Mouse (Mus musculus): ENCODE data around the gene Tns3. TPM values are rescaled to one million over a fixed set of nuclear protein-coding genes. Genes with fewer than 3 reads are reported as not detected.

Gene Tns3
- polyA plus RNA-seq, 1 experiment: 29.2 TPM

DNA sequence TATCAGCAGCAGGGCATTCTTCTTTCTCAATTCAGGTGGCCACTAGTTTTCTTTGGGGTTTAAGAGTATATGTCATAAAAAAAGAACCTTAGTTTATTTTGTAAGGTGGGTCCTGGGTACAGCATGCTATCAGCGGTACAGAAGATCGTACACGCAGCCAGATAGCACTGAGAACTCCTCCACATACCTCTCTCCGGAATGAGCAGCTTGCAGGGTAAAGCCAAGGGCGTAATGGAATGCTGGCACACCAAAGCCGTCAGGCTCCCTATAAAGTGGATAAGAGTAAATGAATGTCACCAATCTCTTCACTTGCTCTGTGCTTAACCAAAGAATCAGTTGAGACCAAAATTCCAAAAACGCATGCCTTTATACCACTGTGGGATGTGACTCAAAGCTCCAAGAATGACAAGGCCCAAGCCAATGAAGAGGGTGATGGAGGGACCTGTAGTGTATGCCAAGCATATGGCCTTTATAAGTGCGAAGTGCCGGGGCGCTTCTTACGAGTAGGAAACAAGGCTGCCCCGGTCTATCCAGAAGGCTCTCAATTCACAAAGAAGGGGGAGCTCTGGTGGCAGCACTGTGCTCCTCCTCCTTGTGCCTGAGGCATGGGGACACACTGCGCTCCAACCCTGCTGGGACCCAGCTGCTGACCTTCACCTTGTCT is 219.4 kb downstream of the Tns3 start:
- Histone ChIP-seq H3K4me1 (ENCODE audit: control insufficient read depth, insufficient read depth, low read length) (no peaks in the 10 kb centered on the region), H3K4me3 (replicated peaks; ENCODE audit: insufficient read depth, low read depth, low read length) (no peak overlapping the region), H3K27ac (ENCODE audit: insufficient read depth, low read length) (peak overlapping the region; percentile 47; the same call in 1 of the 2 replicates), H3K27me3 (ENCODE audit: control insufficient read depth, insufficient read depth, low read length) (no peaks in the 10 kb centered on the region)
- 85% methylated on average over 13 of the region's 13 CpGs for WGBS
- DNase-seq: no peak
- no peak for TF ChIP-seq CTCF (IDR thresholded peaks at IDR 0.05; ENCODE audit: borderline replicate concordance, insufficient read depth, low read depth, low read length)
- TF ChIP-seq POLR2A (IDR thresholded peaks at IDR 0.05; ENCODE audit: borderline replicate concordance, insufficient read depth, low read length): no peak

DNA sequence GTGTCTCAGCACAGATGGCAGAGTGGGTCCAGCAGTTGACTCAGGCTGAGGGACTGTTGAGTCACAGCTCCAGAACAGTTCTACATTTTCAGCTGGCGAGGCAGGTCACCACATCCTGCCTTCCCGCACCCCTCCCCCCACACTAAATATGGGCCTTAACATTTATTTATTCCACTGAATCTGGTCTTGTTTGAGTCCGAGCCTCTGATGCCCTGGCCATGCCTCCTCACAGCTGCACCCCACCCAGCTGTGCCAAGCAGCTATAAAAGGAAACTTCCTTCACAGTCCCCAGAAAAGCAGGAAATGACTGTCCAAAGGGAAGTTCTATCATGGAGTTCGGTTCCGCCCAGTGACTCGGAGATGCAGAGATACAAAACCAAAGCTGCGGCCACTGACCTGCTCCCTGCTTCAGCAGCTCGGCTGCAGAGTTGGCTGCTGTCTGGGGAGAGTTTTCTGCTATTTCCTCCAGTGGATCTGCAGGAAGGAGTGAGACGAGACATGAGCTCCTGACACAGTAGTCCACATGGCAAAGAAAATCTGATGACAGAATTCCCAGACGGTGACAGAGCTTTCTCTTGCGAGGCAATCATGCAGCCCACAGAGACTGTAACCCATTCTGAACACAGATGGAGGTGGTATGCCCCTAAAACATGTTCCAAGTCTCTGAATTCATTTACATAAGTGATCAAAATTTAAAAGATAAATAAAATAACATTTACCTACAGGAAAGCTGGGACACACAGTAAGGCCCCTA is 220.6 kb downstream of the Tns3 start:
- Histone ChIP-seq H3K27ac (ENCODE audit: insufficient read depth, low read length) (no peak overlapping the region), H3K4me1 (ENCODE audit: control insufficient read depth, insufficient read depth, low read length) (no peaks in the 10 kb centered on the region), H3K27me3 (ENCODE audit: control insufficient read depth, insufficient read depth, low read length) (no peaks in the 10 kb centered on the region), H3K4me3 (replicated peaks; ENCODE audit: insufficient read depth, low read depth, low read length) (no peak overlapping the region)
- WGBS: 77% methylated on average over 11 of the region's 11 CpGs
- TF ChIP-seq CTCF (IDR thresholded peaks at IDR 0.05; ENCODE audit: borderline replicate concordance, insufficient read depth, low read depth, low read length): no peak
- TF ChIP-seq POLR2A (IDR thresholded peaks at IDR 0.05; ENCODE audit: borderline replicate concordance, insufficient read depth, low read length): no peak
- DNase-seq: no peak

DNA sequence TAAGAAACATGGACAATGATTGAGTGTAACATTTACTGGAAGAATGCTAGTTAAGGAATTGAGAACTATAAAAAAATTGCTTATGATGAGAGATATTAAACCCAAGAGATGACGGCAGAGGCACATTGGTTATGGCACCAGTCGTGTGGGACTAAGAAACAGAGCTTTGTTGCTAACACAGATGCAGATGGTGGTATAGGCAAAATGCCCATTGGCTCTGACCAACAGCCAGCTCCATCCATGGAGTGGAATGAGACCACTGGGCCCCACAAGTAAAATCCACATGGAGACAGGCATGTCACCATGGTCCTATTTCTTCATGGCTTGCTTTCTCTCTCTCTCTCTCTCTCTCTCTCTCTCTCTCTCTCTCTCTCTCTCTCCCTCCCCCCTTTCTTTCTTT is 223.6 kb downstream of the Tns3 start:
- Histone ChIP-seq H3K4me1 (ENCODE audit: control insufficient read depth, insufficient read depth, low read length) (no peaks in the 10 kb centered on the region), H3K27me3 (ENCODE audit: control insufficient read depth, insufficient read depth, low read length) (no peaks in the 10 kb centered on the region), H3K27ac (ENCODE audit: insufficient read depth, low read length) (no peak overlapping the region), H3K4me3 (replicated peaks; ENCODE audit: insufficient read depth, low read depth, low read length) (no peak overlapping the region)
- WGBS: 27% methylated on average over 2 of the region's 2 CpGs
- TF ChIP-seq CTCF (IDR thresholded peaks at IDR 0.05; ENCODE audit: borderline replicate concordance, insufficient read depth, low read depth, low read length) (no peak), POLR2A (IDR thresholded peaks at IDR 0.05; ENCODE audit: borderline replicate concordance, insufficient read depth, low read length) (no peak)
- DNase-seq: no peak

DNA sequence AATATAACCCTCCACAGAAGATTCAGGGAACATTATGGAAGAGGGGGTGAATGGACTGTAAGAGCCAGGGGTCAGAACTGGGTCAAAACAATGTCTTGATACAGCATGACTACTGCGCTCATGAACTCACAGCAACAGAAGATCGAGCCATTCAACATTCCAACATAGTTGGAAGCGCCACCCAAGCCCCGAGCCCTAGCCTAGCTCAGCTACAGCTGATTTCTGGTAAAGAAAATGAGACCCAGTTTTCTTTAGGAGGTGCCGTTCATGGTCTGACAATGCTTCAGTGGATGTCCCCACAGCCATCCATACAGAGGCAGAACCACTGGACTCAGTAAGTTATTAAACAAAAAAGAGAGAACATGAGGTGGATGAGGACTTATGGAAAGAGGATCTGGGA is 224.1 kb downstream of the Tns3 start:
- DNase-seq: no peak
- WGBS: 94% methylated on average over 5 of the region's 5 CpGs
- H3K27ac ChIP-seq (ENCODE audit: insufficient read depth, low read length): no peak overlapping the region
- H3K4me3 ChIP-seq (replicated peaks; ENCODE audit: insufficient read depth, low read depth, low read length): no peak overlapping the region
- TF ChIP-seq CTCF (IDR thresholded peaks at IDR 0.05; ENCODE audit: borderline replicate concordance, insufficient read depth, low read depth, low read length) (no peak), POLR2A (IDR thresholded peaks at IDR 0.05; ENCODE audit: borderline replicate concordance, insufficient read depth, low read length) (no peak)
- no peaks in the 10 kb centered on the region for H3K27me3 ChIP-seq (ENCODE audit: control insufficient read depth, insufficient read depth, low read length)
- H3K4me1 ChIP-seq (ENCODE audit: control insufficient read depth, insufficient read depth, low read length): no peaks in the 10 kb centered on the region

DNA sequence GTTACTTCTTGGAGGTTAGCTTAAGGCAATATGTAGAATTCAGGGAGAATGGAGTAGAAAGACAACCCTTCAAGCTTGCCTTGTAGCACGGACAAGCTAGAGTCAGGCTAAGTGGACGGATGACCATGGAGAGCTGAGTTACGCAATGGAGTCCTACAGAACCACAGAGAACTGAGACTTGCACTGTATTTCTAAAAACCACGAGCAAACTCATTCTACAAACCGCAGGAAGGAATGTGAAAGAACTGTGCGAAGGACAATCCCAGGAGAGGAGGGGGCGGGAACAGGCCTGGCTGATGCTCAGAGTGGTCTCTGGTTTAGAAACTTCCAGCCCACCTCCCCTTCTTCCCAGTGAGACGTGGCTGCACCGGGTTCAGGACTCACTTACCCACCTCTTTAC is 225.3 kb downstream of the Tns3 start:
- Histone ChIP-seq H3K4me1 (ENCODE audit: control insufficient read depth, insufficient read depth, low read length) (no peaks in the 10 kb centered on the region), H3K27ac (ENCODE audit: insufficient read depth, low read length) (no peak overlapping the region), H3K4me3 (replicated peaks; ENCODE audit: insufficient read depth, low read depth, low read length) (no peak overlapping the region), H3K27me3 (ENCODE audit: control insufficient read depth, insufficient read depth, low read length) (no peaks in the 10 kb centered on the region)
- TF ChIP-seq CTCF (IDR thresholded peaks at IDR 0.05; ENCODE audit: borderline replicate concordance, insufficient read depth, low read depth, low read length) (no peak), POLR2A (IDR thresholded peaks at IDR 0.05; ENCODE audit: borderline replicate concordance, insufficient read depth, low read length) (no peak)
- 87% methylated on average over 9 of the region's 9 CpGs for WGBS
- DNase-seq: no peak

DNA sequence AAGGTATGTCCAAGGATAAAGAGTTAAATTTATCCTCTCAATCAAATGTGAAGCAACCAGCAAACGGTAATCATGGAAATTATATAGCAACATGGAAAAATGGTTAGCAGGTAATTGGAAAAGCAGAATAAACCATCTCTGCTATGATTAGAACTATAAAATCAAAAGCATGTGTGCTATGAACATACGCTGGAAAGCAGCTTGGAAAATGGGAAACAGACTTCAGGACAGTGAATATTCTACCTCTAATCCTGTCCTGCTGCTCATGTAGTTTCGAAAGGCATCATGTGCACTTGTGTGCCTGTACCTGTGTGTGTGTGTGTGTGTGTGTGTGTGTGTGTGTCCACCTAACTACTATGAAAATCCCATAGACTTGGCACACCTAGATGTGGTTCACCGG is 226.1 kb downstream of the Tns3 start:
- 94% methylated on average over 4 of the region's 4 CpGs for whole genome bisulfite sequencing
- Histone ChIP-seq H3K4me1 (ENCODE audit: control insufficient read depth, insufficient read depth, low read length) (no peaks in the 10 kb centered on the region), H3K27ac (ENCODE audit: insufficient read depth, low read length) (no peak overlapping the region), H3K27me3 (ENCODE audit: control insufficient read depth, insufficient read depth, low read length) (no peaks in the 10 kb centered on the region), H3K4me3 (replicated peaks; ENCODE audit: insufficient read depth, low read depth, low read length) (no peak overlapping the region)
- DNase-seq: no peak
- TF ChIP-seq POLR2A (IDR thresholded peaks at IDR 0.05; ENCODE audit: borderline replicate concordance, insufficient read depth, low read length) (no peak), CTCF (IDR thresholded peaks at IDR 0.05; ENCODE audit: borderline replicate concordance, insufficient read depth, low read depth, low read length) (no peak)

DNA sequence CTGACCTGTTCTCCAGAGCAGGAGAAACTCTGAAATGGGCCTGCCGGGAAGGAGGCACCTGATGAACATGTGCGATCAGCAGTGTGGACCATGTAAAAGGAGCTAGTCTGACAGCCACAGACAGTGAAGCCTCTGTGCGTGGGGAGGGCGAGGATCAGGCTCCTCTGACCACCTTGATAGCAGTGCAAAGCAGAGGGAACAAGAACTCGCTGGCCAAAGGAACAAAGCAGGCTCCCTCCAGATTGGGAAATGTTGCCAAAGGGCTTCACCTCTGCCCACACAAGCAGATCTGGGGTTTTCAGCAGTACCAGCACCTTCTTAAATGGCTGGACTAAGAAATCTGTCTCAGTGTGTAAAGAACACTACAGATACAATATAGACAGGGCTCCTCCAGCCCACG is 229.2 kb downstream of the Tns3 start:
- Histone ChIP-seq H3K4me3 (replicated peaks; ENCODE audit: insufficient read depth, low read depth, low read length) (no peak overlapping the region), H3K27me3 (ENCODE audit: control insufficient read depth, insufficient read depth, low read length) (no peaks in the 10 kb centered on the region), H3K4me1 (ENCODE audit: control insufficient read depth, insufficient read depth, low read length) (no peaks in the 10 kb centered on the region), H3K27ac (ENCODE audit: insufficient read depth, low read length) (no peak overlapping the region)
- TF ChIP-seq POLR2A (IDR thresholded peaks at IDR 0.05; ENCODE audit: borderline replicate concordance, insufficient read depth, low read length) (no peak), CTCF (IDR thresholded peaks at IDR 0.05; ENCODE audit: borderline replicate concordance, insufficient read depth, low read depth, low read length) (no peak)
- no peak for DNase-seq
- 91% methylated on average over 6 of the region's 6 CpGs for WGBS

DNA sequence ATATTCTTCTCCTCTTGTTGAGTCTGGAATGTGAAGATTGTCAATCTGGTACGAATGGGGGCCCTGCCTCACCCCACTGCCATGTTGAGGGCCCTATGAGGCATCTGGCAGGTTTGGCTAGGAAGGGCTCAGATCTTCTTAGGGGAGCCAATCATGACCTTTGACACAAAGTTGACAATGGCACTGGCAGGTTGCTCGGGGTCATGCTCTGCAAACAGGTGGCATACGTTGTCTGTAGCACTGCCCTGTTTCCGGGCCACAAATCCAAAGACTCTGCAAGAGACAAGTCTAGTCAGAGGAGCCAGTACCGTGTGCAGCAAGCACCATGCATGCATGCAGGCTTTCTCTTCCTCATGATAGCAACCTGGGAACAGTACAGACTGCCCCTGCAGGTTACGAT is 230.0 kb downstream of the Tns3 start:
- DNase-seq: no peak
- WGBS: 93% methylated on average over 6 of the region's 6 CpGs
- H3K27me3 ChIP-seq (ENCODE audit: control insufficient read depth, insufficient read depth, low read length): no peaks in the 10 kb centered on the region
- no peak overlapping the region for H3K27ac ChIP-seq (ENCODE audit: insufficient read depth, low read length)
- H3K4me1 ChIP-seq (ENCODE audit: control insufficient read depth, insufficient read depth, low read length): no peaks in the 10 kb centered on the region
- no peak overlapping the region for H3K4me3 ChIP-seq (replicated peaks; ENCODE audit: insufficient read depth, low read depth, low read length)
- TF ChIP-seq POLR2A (IDR thresholded peaks at IDR 0.05; ENCODE audit: borderline replicate concordance, insufficient read depth, low read length) (no peak), CTCF (IDR thresholded peaks at IDR 0.05; ENCODE audit: borderline replicate concordance, insufficient read depth, low read depth, low read length) (no peak)
